Mouse (Mus musculus): ENCODE results near the gene P4ha1. TPM values are rescaled to one million over a fixed set of nuclear protein-coding genes. Genes with fewer than 3 reads are reported as not detected.

Gene P4ha1
- polyA plus RNA-seq, 1 experiment from 2014 or later = 46.1 TPM

DNA sequence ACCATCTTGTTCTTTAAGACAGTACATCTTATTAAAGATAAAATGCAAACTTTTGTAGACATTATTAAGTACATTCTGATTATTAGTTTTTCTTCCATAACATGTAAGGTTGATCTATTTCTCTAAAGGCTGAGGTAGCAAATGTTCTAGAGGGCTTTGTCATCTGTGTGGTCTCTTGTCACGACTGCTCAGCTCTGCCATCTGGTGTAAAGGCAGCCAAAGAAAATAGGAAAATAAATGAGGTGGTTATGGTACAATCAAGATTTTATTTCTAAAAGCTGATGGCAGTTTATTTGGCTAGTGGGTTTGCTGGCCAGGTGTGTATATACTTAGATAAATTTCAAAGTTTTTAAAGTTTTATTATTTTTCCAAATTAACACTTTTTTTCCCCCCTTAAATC lies 30.0 kb downstream of the P4ha1 start:
- Histone ChIP-seq H3K4me3 (no peak overlapping the region), H3K36me3 (peaks cover 85% of the 10 kb centered on the region), H3K27ac (replicated peaks) (no peak overlapping the region), H3K9ac (no peak overlapping the region), H3K27me3 (replicated peaks) (no peaks in the 10 kb centered on the region), H3K9me3 (no peaks in the 10 kb centered on the region), H3K4me1 (no peaks in the 10 kb centered on the region), H3K4me2 (no peak overlapping the region)
- no peak for ATAC-seq (ENCODE audit: extremely low read depth, insufficient number of reproducible peaks, low FRiP score, low TSS enrichment)
- 48% methylated on average over 1 of the region's 1 CpGs for WGBS

DNA sequence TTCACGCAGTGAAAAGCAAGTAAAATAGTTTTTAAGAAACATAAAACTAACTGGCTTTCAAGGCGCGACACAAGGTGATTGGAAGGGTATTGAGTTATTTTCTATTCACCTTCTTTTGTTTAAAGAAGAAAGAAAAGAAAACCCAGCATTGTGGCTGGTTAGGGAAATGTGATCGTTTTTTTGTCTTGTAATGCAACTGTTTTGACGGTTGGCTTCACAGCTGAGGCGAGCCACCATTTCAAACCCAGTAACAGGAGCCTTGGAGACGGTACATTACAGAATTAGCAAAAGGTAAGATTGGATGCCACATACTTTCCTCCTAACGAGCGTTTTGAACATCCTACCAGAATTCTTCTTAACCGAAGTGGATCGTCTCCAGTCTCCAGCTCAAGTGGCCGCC lies 31.0 kb downstream of the P4ha1 start:
- Histone ChIP-seq H3K27me3 (replicated peaks) (no peaks in the 10 kb centered on the region), H3K4me3 (no peak overlapping the region), H3K9ac (no peak overlapping the region), H3K36me3 (peaks cover 82% of the 10 kb centered on the region), H3K9me3 (no peaks in the 10 kb centered on the region), H3K27ac (replicated peaks) (no peak overlapping the region), H3K4me1 (no peaks in the 10 kb centered on the region), H3K4me2 (no peak overlapping the region)
- WGBS = 92% methylated on average over 12 of the region's 12 CpGs
- ATAC-seq (ENCODE audit: extremely low read depth, insufficient number of reproducible peaks, low FRiP score, low TSS enrichment) = no peak

DNA sequence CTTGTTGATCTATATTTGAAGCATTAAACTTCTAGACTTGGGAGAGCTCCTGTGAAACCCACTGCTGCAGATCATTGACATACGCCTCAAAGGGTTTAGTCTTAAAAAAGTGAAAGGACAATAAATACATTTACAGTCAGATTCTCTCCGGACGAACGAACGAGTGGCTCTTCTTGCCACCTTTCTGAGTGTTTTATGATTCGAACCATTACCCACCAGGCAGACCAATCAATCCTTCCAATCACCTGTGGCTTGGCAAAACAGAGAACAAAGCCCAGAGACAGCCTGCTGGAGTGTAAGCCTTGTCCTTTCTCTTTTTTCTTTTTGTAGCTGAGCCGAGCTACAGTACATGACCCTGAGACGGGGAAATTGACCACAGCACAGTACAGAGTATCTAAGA lies 31.9 kb downstream of the P4ha1 start:
- Histone ChIP-seq H3K27me3 (replicated peaks) (no peaks in the 10 kb centered on the region), H3K27ac (replicated peaks) (no peak overlapping the region), H3K4me2 (no peak overlapping the region), H3K4me3 (no peak overlapping the region), H3K9me3 (no peaks in the 10 kb centered on the region), H3K9ac (no peak overlapping the region), H3K4me1 (no peaks in the 10 kb centered on the region), H3K36me3 (peaks cover 85% of the 10 kb centered on the region)
- ATAC-seq (ENCODE audit: extremely low read depth, insufficient number of reproducible peaks, low FRiP score, low TSS enrichment) = no peak
- 84% methylated on average over 8 of the region's 8 CpGs for WGBS

DNA sequence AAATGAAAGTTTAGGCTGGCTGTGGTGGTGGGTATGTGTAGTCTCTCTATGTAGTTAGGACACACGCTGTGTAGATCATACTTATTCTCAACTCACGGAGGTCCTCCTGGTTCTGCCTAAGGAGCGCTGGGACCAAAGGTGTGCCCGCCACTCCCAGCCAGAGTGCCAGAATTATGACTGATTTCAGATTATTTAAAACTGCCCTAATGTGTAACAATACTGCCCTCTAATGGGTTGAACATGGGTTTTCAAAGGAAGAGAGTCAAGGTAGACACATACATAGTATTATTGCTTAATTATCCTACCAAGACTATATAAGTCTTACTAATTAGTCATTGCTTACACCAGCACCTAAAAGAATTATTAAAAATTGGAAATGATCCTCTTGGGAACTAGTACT lies 35.6 kb downstream of the P4ha1 start:
- Histone ChIP-seq H3K27me3 (replicated peaks) (no peaks in the 10 kb centered on the region), H3K4me3 (no peak overlapping the region), H3K9me3 (0 out of 2 replicates have a peak, but pooled peaks cover 3% of the 10 kb centered on the region), H3K9ac (no peak overlapping the region), H3K4me2 (no peak overlapping the region), H3K4me1 (0 out of 2 replicates have a peak, but pooled peaks cover 5% of the 10 kb centered on the region), H3K27ac (replicated peaks) (no peak overlapping the region), H3K36me3 (peaks cover 85% of the 10 kb centered on the region)
- ATAC-seq (ENCODE audit: extremely low read depth, insufficient number of reproducible peaks, low FRiP score, low TSS enrichment) = no peak
- 76% methylated on average over 4 of the region's 4 CpGs for WGBS

DNA sequence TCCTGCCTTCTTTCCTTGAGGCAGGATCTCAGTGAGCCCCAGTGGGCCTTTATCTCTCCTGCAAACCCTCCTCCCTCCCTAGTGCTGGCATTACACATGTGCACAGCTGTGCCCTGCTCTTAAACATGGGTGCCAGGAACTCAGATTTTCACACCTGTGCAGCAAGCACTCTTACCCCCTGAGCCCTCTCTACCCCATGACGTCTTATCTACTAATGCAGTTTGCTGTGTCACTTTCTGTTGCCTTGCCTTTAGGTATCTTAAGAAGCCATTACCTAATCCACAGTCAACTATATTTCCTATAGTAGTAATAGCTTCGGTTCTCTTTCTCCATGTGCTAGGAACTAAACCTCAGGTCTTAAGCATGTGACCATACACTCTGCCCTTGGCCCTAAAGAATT lies 40.1 kb downstream of the P4ha1 start:
- no peak for ATAC-seq (ENCODE audit: extremely low read depth, insufficient number of reproducible peaks, low FRiP score, low TSS enrichment)
- 68% methylated on average over 2 of the region's 2 CpGs for WGBS
- no peak overlapping the region for H3K27ac ChIP-seq (replicated peaks)
- H3K4me3 ChIP-seq = no peak overlapping the region
- H3K27me3 ChIP-seq (replicated peaks) = no peaks in the 10 kb centered on the region
- peaks cover 96% of the 10 kb centered on the region for H3K36me3 ChIP-seq
- H3K4me1 ChIP-seq = peaks cover 5% of the 10 kb centered on the region; the same call in 1 of the 2 replicates
- no peak overlapping the region for H3K4me2 ChIP-seq
- 0 out of 2 replicates have a peak, but pooled peaks cover 3% of the 10 kb centered on the region for H3K9me3 ChIP-seq
- H3K9ac ChIP-seq = no peak overlapping the region

DNA sequence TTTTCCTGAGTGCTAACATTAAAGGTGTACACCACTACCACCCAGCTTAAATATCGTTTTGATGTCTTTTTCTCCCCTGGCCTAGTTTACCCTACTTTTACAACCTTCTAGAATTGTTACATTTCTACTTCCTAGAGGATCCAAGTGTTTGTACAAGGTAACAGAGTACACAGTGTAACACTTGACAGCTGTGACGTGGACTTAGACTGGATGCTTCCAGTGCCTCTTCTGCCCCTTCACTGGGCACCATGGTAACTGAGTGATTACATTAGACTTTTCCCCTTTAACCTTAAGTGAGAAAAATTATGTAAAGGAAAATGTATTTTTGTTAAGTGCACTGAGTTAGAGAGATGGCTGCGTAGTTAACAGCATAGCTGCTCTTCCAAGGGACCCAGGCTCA lies 41.5 kb downstream of the P4ha1 start:
- Histone ChIP-seq H3K9me3 (0 out of 2 replicates have a peak, but pooled peaks cover 3% of the 10 kb centered on the region), H3K4me1 (peaks cover 5% of the 10 kb centered on the region; the same call in 1 of the 2 replicates), H3K4me3 (no peak overlapping the region), H3K36me3 (peaks cover 97% of the 10 kb centered on the region), H3K27me3 (replicated peaks) (no peaks in the 10 kb centered on the region), H3K9ac (no peak overlapping the region), H3K27ac (replicated peaks) (no peak overlapping the region), H3K4me2 (no peak overlapping the region)
- 84% methylated on average over 3 of the region's 3 CpGs for WGBS
- ATAC-seq (ENCODE audit: extremely low read depth, insufficient number of reproducible peaks, low FRiP score, low TSS enrichment) = no peak

DNA sequence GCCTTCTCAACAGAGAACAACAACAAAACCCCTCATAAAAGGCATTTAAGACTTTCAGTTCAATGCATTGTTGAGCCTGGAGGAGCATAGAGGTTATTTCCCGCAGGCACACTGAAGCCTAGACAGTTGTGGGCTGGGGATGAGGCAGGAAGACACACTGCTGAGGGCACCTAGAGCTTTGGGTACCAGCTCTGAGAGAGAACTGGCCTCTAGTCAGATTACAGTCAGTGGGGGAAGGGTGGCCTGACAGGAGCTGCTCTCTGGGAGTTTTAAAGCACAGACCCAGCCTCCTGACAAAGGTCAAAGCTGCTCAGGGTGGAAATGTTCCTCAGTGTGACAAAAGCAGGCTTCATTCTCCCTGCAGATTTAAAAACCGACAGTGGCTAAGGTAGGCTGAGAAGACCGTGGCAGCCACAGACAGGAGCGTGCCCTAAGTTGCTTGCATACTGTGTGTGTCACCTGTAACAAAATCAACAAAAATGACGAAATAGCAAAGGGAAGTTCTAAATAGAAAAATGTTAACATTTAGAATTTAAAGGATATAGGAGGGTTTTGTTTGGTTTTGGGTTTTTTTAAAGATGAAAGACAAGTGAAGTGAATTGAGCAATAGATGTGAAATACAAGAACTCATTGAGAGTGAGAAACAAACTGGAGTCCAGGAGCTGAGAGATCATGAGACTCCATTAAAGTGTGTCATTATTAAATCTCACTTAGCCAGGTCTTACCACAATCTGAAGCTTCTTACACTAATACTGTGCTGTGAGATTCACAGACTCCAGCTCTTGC lies 42.9 kb downstream of the P4ha1 start:
- no peak overlapping the region for H3K4me3 ChIP-seq
- no peak overlapping the region for H3K4me2 ChIP-seq
- 84% methylated on average over 5 of the region's 5 CpGs for WGBS
- peaks cover 5% of the 10 kb centered on the region; the same call in 1 of the 2 replicates for H3K4me1 ChIP-seq
- H3K27ac ChIP-seq (replicated peaks) = no peak overlapping the region
- ATAC-seq (ENCODE audit: extremely low read depth, insufficient number of reproducible peaks, low FRiP score, low TSS enrichment) = no peak
- H3K9me3 ChIP-seq = no peaks in the 10 kb centered on the region
- H3K9ac ChIP-seq = no peak overlapping the region
- H3K27me3 ChIP-seq (replicated peaks) = no peaks in the 10 kb centered on the region
- peaks cover 97% of the 10 kb centered on the region for H3K36me3 ChIP-seq

DNA sequence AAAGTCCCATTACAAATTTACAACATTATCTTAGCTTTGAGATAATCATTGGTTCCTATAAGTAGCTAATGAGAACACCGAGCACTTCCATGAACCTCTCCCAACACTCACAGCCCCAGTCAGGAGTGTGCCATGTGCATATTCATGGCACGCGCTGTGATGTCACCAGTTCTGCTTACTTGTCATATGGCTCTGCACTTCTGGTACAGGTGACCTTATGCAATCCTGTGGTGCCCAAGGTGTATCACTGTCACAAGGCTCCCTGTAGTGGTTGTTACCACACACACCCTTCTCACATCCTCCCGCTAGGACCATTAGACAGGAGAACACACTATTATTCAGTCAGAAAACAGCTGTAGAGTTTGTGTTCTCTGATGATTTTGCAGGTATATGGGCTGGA lies 43.6 kb downstream of the P4ha1 start:
- peaks cover 5% of the 10 kb centered on the region; the same call in 1 of the 2 replicates for H3K4me1 ChIP-seq
- H3K4me3 ChIP-seq = no peak overlapping the region
- WGBS = 88% methylated on average over 4 of the region's 4 CpGs
- H3K27ac ChIP-seq (replicated peaks) = no peak overlapping the region
- H3K36me3 ChIP-seq = peaks cover 97% of the 10 kb centered on the region
- no peaks in the 10 kb centered on the region for H3K27me3 ChIP-seq (replicated peaks)
- no peak overlapping the region for H3K9ac ChIP-seq
- no peak for ATAC-seq (ENCODE audit: extremely low read depth, insufficient number of reproducible peaks, low FRiP score, low TSS enrichment)
- no peak overlapping the region for H3K4me2 ChIP-seq
- no peaks in the 10 kb centered on the region for H3K9me3 ChIP-seq

DNA sequence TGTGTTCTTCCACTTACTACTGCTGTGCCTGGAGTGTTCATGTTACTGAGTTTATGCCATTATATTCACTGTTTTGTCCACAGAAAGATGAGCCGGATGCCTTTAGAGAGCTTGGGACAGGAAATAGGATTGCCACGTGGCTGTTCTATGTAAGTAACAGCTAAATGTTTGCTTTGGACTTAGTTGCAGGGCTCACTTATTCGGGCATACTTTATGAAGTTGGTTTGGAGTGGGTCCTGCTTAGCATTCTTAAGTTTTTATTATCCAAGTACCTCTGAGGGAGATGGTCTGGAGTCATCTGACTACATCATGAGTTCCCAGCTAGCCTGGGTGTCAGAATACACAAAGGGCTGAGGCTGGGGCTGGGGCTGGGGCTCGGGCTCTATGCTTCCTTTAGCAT lies 44.1 kb downstream of the P4ha1 start:
- Histone ChIP-seq H3K27me3 (replicated peaks) (no peaks in the 10 kb centered on the region), H3K4me1 (peaks cover 5% of the 10 kb centered on the region; the same call in 1 of the 2 replicates), H3K9ac (no peak overlapping the region), H3K4me3 (no peak overlapping the region), H3K4me2 (no peak overlapping the region), H3K9me3 (no peaks in the 10 kb centered on the region), H3K36me3 (peaks cover 97% of the 10 kb centered on the region), H3K27ac (replicated peaks) (no peak overlapping the region)
- WGBS = 75% methylated on average over 4 of the region's 4 CpGs
- no peak for ATAC-seq (ENCODE audit: extremely low read depth, insufficient number of reproducible peaks, low FRiP score, low TSS enrichment)

DNA sequence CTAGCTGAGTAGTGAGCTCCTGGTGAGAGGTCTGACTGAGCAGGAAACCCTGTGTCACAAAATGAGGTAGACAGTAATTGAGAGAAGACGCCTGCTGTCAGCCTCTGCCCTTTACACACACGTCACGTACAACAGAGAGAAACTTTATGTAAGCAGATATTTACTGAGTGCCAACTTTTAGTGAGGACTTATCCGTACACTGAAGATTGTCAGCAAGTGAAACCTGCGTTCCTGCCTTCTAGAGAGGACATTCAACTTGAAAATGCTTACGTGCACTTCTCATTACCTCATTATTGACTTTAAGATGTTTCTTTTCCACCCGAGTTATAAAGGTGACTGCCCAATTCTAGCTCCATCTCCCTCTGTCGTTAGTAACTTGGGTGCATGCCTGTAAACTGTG lies 45.6 kb downstream of the P4ha1 start:
- 86% methylated on average over 8 of the region's 8 CpGs for WGBS
- Histone ChIP-seq H3K4me3 (no peak overlapping the region), H3K4me2 (no peak overlapping the region), H3K36me3 (peaks cover 96% of the 10 kb centered on the region), H3K9ac (no peak overlapping the region), H3K27ac (replicated peaks) (no peak overlapping the region), H3K4me1 (no peaks in the 10 kb centered on the region; the same call in 1 of the 2 replicates), H3K9me3 (no peaks in the 10 kb centered on the region), H3K27me3 (replicated peaks) (no peaks in the 10 kb centered on the region)
- no peak for ATAC-seq (ENCODE audit: extremely low read depth, insufficient number of reproducible peaks, low FRiP score, low TSS enrichment)

DNA sequence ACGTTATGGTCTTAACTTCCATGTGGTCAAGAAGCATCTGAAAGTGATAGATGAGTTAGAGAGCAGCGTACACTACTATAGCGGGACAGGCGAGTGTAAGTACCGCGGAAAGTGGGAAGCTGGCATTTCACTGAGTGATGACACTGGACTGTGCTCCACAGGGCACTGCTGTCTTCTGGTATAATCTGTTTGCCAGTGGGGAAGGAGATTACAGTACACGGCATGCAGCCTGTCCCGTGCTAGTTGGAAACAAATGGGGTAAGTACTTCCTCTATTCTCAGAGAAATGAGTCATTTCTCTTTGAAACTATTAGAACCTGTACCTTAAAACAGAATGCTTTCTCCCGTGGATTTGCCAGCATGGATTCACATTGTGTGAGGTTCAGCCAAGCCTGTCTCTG lies 46.3 kb downstream of the P4ha1 start:
- Histone ChIP-seq H3K4me2 (no peak overlapping the region), H3K27ac (replicated peaks) (no peak overlapping the region), H3K27me3 (replicated peaks) (no peaks in the 10 kb centered on the region), H3K36me3 (peaks cover 96% of the 10 kb centered on the region), H3K4me1 (no peaks in the 10 kb centered on the region), H3K9me3 (no peaks in the 10 kb centered on the region), H3K9ac (no peak overlapping the region), H3K4me3 (no peak overlapping the region)
- WGBS = 91% methylated on average over 9 of the region's 9 CpGs
- no peak for ATAC-seq (ENCODE audit: extremely low read depth, insufficient number of reproducible peaks, low FRiP score, low TSS enrichment)

DNA sequence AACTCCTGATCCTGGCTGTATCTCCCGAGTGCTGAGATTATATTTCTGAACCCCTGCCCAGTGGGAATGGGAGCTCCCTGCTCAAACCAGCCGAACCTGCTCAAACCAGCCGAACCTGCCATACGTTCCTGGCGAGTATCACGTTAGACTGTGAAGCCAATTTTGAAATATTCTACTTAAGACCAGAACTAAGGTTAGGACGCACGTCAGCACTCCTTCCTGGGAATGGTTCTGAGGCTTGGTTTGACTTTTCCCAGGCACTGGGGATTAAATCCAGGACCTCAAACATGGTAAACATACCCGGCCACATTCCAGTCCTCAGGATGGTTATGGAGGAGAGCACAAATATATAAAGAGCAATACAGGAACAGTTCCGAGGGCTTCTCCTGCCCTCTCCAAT lies 54.8 kb downstream of the P4ha1 start:
- no peaks in the 10 kb centered on the region for H3K27me3 ChIP-seq (replicated peaks)
- H3K36me3 ChIP-seq = peaks cover 24% of the 10 kb centered on the region
- H3K4me2 ChIP-seq = no peak overlapping the region
- no peaks in the 10 kb centered on the region for H3K9me3 ChIP-seq
- no peak for ATAC-seq (ENCODE audit: extremely low read depth, insufficient number of reproducible peaks, low FRiP score, low TSS enrichment)
- WGBS = 88% methylated on average over 10 of the region's 10 CpGs
- H3K27ac ChIP-seq (replicated peaks) = no peak overlapping the region
- H3K4me3 ChIP-seq = no peak overlapping the region
- H3K9ac ChIP-seq = no peak overlapping the region
- peaks cover 13% of the 10 kb centered on the region for H3K4me1 ChIP-seq

Data from heart, embryonic 13.5 days (tissue).